Mouse (Mus musculus): ENCODE data around the gene Olfr1052. TPM values are rescaled to one million over a fixed set of nuclear protein-coding genes. Genes with fewer than 3 reads are reported as not detected.

Olfr1052 gene
- not detected for polyA plus RNA-seq (2017; shearing (Covaris generic))

GRCm38 (mm10) chr2:86292155-86292554 lies at the start of gene Olfr1052:
Gene Olfr1052, plus strand, starts transcription at chr2:86292455.

GRCm38 (mm10) chr2:86258228-86258627 lies 34.0 kb upstream of the Olfr1052 start, which contains the start of gene Olfr1049:
Gene Olfr1049, minus strand, starts transcription at chr2:86258328.

GRCm38 (mm10) chr2:86278988-86279387 lies 13.3 kb upstream of the Olfr1052 start, which contains the start of gene Olfr1051:
Gene Olfr1051, minus strand, starts transcription at chr2:86279088.

GRCm38 (mm10) chr2:86315184-86315583 lies 22.9 kb downstream of the Olfr1052 start, which contains the start of gene Olfr1053:
Gene Olfr1053, minus strand, starts transcription at chr2:86315284.

GRCm38 (mm10) chr2:86335333-86335732 lies 43.1 kb downstream of the Olfr1052 start, which contains the start of gene Olfr1054:
Gene Olfr1054, minus strand, starts transcription at chr2:86335433.

Other genes with a start within 250 kb of the Olfr1052 start
- gene Olfr1034, start 246.6 kb upstream of the Olfr1052 start, polyA plus RNA-seq (2017; shearing (Covaris generic)): not detected
- gene Olfr1036, start 218.5 kb upstream of the Olfr1052 start, polyA plus RNA-seq (2017; shearing (Covaris generic)): not detected
- not detected for gene Olfr1037, start 205.1 kb upstream of the Olfr1052 start, polyA plus RNA-seq (2017; shearing (Covaris generic))
- gene Olfr1039, start 156.5 kb upstream of the Olfr1052 start, polyA plus RNA-seq (2017; shearing (Covaris generic)): not detected
- not detected for gene Olfr1040, start 145.7 kb upstream of the Olfr1052 start, polyA plus RNA-seq (2017; shearing (Covaris generic))
- not detected for gene Olfr1042, start 130.6 kb upstream of the Olfr1052 start, polyA plus RNA-seq (2017; shearing (Covaris generic))
- not detected for gene Olfr1043, start 124.9 kb upstream of the Olfr1052 start, polyA plus RNA-seq (2017; shearing (Covaris generic))
- gene Olfr1044, start 114.6 kb upstream of the Olfr1052 start, polyA plus RNA-seq (2017; shearing (Covaris generic)): not detected
- not detected for gene Olfr52, start 106.8 kb upstream of the Olfr1052 start, polyA plus RNA-seq (2017; shearing (Covaris generic))
- gene Olfr1045, start 89.4 kb upstream of the Olfr1052 start, polyA plus RNA-seq (2017; shearing (Covaris generic)): not detected
- gene Olfr1046, start 73.1 kb upstream of the Olfr1052 start, polyA plus RNA-seq (2017; shearing (Covaris generic)): not detected
- not detected for gene Olfr1047, start 61.1 kb upstream of the Olfr1052 start, polyA plus RNA-seq (2017; shearing (Covaris generic))
- not detected for gene Olfr1048, start 52.2 kb upstream of the Olfr1052 start, polyA plus RNA-seq (2017; shearing (Covaris generic))
- not detected for gene Olfr1049, start 34.1 kb upstream of the Olfr1052 start, polyA plus RNA-seq (2017; shearing (Covaris generic))
- gene Olfr1051, start 13.4 kb upstream of the Olfr1052 start, polyA plus RNA-seq (2017; shearing (Covaris generic)): not detected
- not detected for gene Olfr1053, start 22.8 kb downstream of the Olfr1052 start, polyA plus RNA-seq (2017; shearing (Covaris generic))
- not detected for gene Olfr1054, start 43.0 kb downstream of the Olfr1052 start, polyA plus RNA-seq (2017; shearing (Covaris generic))
- gene Olfr1055, start 57.8 kb downstream of the Olfr1052 start, polyA plus RNA-seq (2017; shearing (Covaris generic)): not detected
- gene Olfr1056, start 70.0 kb downstream of the Olfr1052 start, polyA plus RNA-seq (2017; shearing (Covaris generic)): not detected
- not detected for gene Olfr1057, start 85.9 kb downstream of the Olfr1052 start, polyA plus RNA-seq (2017; shearing (Covaris generic))
- not detected for gene Olfr1058, start 96.1 kb downstream of the Olfr1052 start, polyA plus RNA-seq (2017; shearing (Covaris generic))
- not detected for gene Olfr1061, start 121.6 kb downstream of the Olfr1052 start, polyA plus RNA-seq (2017; shearing (Covaris generic))
- gene Olfr1062, start 134.3 kb downstream of the Olfr1052 start, polyA plus RNA-seq (2017; shearing (Covaris generic)): not detected
- gene Olfr1065, start 158.1 kb downstream of the Olfr1052 start, polyA plus RNA-seq (2017; shearing (Covaris generic)): not detected
- not detected for gene Olfr1066, start 163.8 kb downstream of the Olfr1052 start, polyA plus RNA-seq (2017; shearing (Covaris generic))
- gene Olfr228, start 194.9 kb downstream of the Olfr1052 start, polyA plus RNA-seq (2017; shearing (Covaris generic)): not detected
- gene Olfr1076, start 216.0 kb downstream of the Olfr1052 start, polyA plus RNA-seq (2017; shearing (Covaris generic)): not detected

All from inflammation-experienced regulatory T-cells, adult 16 weeks (primary cell).